Mouse (Mus musculus) T-helper 17 cell (primary cell): ENCODE data around the gene Amdhd2.

Experiments
- in situ Hi-C, 2 experiments: fragments of 300-600 bp; cut with MboI, MseI; formaldehyde crosslinking; loops; 1 replicate in 1 of 2; 2 replicates in 1 of 2; pipeline ENCODE4 v1.15.1; 2025; ENCODE audit warnings: high pct_unique_total_duplicates in 2 of 2

Gene Amdhd2

DNA sequence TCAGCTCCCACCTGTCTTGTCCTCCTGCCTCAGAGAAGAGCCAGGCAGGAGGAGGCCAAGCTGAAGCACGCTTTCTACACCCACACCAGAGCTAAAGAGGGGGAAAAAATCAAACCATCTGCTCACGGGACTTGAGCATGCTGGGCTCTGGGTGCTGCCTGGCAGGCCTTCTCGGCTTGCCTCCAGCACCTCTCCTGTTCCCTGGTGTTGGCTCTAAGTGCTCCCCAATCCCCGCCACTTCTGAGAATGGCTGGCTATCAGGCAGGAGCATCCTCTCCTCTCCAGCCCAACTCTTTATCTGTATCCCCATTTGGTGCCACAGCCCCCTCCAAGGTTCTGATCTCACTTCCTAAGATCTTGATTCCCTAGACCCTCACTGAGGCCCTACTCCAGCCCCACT, 35.7 kb upstream of the Amdhd2 start:
- in situ Hi-C loops: no loop called here

DNA sequence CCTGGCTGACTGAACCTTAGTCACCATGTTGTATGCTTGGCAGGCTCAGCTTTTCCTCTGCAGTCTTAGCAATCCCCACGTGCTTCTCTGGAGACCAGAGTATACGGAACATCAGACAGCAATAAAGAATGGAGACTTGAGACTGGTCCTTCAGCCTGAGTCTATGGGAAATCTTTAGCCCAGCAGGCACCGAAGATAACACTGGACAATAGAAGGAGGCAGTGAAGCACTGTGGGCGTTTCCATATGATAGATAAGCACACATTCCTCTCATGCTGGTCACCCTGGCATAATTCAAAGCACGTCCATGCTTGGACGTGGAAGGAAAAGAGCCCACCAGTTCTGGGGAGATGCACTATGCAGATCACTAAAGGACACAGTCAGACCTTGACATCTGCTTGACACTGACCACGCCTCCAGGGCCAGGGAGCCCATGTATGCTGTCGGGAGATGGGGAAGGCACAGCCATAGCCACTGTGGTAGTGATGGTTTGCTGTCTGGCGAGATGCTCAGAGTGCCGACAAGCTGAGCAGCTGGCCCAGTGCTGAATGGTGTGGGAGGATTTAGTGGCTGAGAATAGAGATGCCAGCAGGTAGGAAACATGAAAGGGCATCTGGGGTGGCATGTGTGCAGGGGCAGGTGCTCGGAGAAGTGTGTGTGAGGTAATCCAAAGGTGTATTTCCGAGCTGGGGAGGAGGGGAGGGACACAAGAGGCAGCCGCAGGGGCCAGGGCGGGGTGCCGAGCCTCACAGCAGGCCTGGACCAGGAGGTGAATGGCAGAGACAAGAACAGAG, 33.7 kb upstream of the Amdhd2 start:
- in situ Hi-C loops: no loop called here

DNA sequence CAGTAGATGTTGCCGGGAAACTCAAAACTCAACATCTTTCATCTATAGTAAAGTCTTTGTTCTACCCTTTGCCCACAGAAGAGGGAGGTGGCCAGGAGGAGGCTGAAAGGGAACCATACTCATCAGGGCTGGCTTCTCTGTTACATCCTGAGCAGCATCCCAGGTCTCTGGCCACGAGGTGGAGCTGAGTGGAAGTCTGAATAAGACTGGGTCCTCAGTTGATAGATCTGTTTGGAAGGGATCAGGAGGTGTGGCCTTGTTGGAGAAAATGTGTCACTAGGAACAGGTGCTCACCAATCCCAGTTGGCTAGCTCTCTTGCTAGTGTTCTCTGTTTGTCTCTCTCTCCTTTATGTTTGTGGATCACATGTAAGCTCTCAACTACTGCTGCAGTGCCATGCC, 31.8 kb upstream of the Amdhd2 start:
- in situ Hi-C loops: no loop called here

DNA sequence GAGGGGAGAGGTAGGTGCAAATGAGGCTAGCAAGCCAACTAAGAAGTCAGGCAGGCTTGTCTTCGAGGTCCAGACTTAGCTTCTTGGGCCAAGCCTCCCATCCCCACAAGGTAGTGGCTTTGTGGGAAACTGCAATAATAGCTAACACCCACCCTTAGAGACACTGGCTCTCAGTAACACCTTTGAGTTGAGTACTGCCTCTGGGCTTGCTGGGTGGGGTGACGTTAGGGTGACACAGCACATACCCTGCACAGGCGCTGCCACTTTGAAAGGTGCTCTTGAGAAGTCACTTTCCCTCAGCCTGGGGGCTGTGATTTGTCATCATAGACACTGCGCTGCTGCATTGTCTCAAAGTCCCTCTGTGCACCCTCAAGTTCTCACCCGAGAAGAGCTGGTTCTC, 30.2 kb upstream of the Amdhd2 start:
- in situ Hi-C loops: no loop called here

DNA sequence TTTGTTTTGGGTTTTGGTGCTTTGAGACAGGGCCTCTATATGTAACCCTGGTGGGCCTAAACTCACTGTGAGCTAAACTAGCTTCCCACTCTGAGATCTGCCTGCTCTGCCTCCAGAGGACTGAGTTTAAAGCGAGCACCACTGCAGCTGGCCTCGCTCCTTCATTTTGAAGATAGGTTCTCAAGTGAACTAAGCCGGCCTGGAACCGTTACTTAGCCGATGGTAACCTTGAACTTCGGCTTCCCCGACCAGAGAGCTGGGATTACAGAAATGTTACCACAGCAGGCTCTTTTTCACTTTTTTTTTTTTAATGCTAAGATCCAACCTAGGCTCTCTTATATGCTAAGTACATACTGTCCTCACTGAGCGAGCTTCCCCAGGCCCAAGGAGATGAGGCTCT, 29.7 kb upstream of the Amdhd2 start:
- in situ Hi-C loops: no loop called here

- in situ Hi-C loops: no loop called here
Measured at GRCm38 (mm10) chr17:24192848-24193247, 29.3 kb upstream of the Amdhd2 start.

GRCm38 (mm10) chr17:24191481-24191880, 27.9 kb upstream of the Amdhd2 start:
- in situ Hi-C loops: no loop called here

DNA sequence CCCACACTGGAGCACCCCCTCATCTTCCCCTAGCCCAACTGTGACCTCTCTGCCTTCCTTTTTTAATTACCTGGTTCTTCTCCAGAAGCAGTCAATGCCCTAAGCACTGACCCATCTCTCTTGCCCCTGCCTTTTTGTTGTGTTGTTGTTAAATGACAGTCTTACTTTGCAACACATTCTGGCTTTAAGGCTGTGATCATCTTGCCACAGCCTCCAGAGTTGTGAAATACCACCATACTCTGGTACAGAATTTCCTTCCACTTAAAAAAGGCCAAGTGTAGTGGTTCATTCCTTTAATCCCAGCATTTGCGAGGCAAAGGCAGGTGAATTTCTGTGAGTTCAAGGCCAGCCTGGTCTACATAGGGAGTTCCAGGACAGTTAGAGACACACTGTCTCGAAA, 27.4 kb upstream of the Amdhd2 start:
- in situ Hi-C loops: no loop called here

GRCm38 (mm10) chr17:24174259-24174658, 10.7 kb upstream of the Amdhd2 start:
- in situ Hi-C loops: no loop called here

GRCm38 (mm10) chr17:24173423-24173822, 9.9 kb upstream of the Amdhd2 start:
- in situ Hi-C loops: no loop called here

- in situ Hi-C loops: no loop called here
Measured at GRCm38 (mm10) chr17:24171738-24172137, 8.2 kb upstream of the Amdhd2 start.

GRCm38 (mm10) chr17:24170729-24171128, 7.2 kb upstream of the Amdhd2 start:
- in situ Hi-C loops: no loop called here

GRCm38 (mm10) chr17:24170125-24170524, 6.6 kb upstream of the Amdhd2 start:
- in situ Hi-C loops: no loop called here

DNA sequence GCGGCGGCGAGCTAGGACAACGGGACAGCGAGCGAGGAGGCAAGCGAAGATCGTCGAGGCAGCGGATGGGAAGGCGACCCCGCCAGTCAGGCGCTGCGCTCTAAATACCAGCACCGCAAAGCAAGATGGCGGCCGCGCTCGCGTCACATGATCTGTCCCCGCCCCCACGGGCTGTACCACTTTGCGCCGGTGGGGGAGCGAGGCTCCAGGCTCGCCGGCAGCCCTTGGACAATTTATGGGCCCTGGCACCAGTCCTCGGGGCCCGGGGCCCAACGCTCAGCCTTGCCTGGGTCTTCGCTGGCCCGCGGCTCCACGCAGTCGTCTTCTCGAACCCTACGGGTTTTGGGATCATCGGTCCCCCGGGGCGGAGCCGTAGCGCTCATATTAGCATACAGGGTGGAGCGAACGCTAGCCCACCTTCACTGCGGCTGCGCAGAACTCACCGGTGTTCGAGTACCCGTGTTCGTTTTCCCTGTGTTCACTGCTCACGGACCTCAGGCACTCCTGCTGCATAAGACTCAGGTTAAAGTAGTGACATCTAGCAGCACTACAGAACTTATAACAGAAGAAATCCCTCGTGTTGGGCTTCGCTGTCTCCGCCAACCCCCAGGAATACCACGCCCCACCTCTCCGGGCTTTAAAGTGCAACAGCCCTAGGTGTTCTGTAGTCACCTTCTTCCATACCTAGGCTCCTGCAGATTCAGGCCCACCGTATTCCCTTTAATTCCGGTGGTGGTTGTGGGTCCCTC, 5.9 kb upstream of the Amdhd2 start, which contains the start of gene Atp6v0c:
Atp6v0c (minus strand) TSS at position 386 of the 749 bp plus-strand sequence.
- in situ Hi-C loops: loop anchor here in 1 of 2 experiments (5.0 kb wide), 1 partner anchor 38 kb away; the partner anchor contains the start of genes Ntn3 and Tbc1d24

- in situ Hi-C loops: loop anchor here in 1 of 2 experiments (5.0 kb wide), 1 partner anchor 39 kb away; the partner anchor contains the start of genes Ntn3 and Tbc1d24
Measured at GRCm38 (mm10) chr17:24168590-24169277, 5.2 kb upstream of the Amdhd2 start.

DNA sequence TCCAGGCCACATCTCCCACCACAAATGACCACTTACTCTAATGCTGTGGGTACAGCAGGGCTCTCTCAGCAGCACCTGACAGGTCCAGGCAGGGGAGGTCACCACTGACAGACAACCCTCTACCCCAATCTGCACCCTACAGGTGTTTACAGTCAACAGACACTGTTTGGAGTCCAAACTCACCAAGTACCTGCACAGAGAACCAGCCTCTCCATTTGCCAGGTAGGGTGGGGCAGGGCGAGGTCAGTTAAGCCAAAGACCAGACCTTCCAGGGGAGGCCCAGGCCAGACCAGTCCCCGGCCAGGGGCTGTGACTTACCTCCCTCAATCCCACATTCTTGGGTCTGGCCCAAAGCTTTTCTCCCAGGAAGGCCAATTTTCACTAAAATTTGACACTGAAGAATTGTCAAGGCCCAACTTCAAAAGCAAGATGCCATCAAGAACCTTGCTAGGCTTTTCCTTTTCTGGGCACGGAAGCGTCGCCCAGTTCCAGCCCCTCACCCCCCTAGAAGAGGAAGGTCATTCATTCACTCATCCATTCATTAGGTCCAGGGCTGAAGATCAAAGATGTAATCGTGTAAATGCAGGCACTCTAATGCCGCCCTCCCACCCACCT, 4.4 kb upstream of the Amdhd2 start:
- in situ Hi-C loops: loop anchor here in 1 of 2 experiments (5.0 kb wide), 1 partner anchor 39 kb away; the partner anchor contains the start of genes Ntn3 and Tbc1d24

DNA sequence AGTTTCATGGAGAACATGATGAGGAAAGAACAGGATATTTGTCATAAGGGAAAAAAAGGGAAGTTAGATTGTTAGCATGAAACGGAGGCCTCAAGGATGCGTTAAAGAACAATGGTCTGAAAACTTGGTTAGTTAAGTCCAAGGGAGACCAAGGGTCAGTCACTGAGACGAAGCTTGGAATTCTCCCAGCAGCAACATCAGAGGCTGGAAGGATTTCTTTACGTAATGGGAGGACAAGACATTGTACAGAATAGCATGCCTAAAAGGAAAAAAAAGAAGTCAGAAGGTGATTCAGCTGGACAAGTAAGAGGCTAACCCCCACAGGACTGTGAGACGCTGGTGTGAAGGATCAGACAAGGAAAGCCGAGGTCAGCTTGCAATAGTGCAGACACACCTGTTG, 3.6 kb upstream of the Amdhd2 start:
- in situ Hi-C loops: loop anchor here in 1 of 2 experiments (5.0 kb wide), 1 partner anchor 40 kb away; the partner anchor contains the start of genes Ntn3 and Tbc1d24

DNA sequence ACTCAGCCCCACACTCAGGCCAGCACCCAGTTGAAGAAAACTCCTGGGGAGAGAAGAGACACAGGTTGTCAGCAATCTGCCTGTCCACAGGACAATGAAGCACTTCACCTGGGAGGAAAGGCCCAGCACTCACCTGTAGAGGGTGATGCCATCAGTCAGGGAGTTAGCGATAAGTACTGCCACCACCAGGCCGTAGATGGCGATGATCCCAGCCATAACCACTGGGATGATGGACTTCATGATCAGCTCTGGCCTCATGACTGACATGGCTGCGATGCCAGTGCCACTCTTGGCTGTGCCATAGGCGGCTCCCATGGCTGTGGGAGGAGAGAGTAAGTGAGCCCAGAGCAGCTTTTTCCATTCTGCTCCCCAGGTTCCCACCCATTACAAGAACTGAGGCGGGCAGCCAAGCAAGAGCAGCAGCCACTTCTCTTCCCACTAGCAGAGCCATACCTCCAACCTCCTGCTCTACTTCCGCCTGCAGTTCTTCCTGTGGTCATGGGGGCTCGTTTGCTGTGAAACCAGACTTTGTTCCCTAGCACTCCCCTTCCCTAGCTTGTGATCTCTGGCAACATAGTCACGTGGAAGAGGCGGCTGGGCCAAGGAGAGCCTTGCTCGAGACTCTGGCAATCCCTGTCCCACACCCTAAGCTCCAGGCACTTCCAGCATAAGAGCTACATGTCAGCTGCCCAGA, 1.1 kb upstream of the Amdhd2 start:
- in situ Hi-C loops: loop anchor here in 1 of 2 experiments (5.0 kb wide), 1 partner anchor 43 kb away; the partner anchor contains the start of genes Ntn3 and Tbc1d24

- in situ Hi-C loops: no loop called here
Measured at GRCm38 (mm10) chr17:24162584-24163175, 886 bp downstream of the Amdhd2 start.

GRCm38 (mm10) chr17:24161466-24161865, 2.1 kb downstream of the Amdhd2 start:
- in situ Hi-C loops: no loop called here
